Mouse (Mus musculus): ENCODE measurements around the gene Zc3h15. TPM values are rescaled to one million over a fixed set of nuclear protein-coding genes. Genes with fewer than 3 reads are reported as not detected.

The Zc3h15 gene
- total RNA-seq, 4 experiments from 2014 or later = 117 to 148 (median 124) TPM

DNA sequence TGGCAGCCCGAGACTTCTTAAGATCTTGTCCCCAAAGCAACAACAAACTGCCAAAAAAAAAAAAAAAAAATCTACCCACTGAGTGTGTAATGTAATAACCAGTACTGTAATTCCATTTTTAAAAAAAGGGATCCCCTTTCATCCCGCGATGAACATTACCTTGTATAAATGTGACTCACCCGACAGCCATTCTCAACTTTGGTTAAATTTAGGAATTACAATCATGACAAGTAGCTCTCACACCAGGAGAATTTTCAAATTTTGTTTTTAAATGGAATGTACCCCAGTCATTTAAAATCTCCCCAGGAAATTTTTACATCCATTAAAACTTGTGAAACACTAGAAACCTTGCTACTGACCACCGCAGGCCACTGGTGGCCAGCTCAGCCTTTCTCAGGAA is 69.7 kb downstream of the Zc3h15 start:
- no peak for DNase-seq (ENCODE audit: low spot score in 2 of 2)

Other genes starting within 250 kb of the Zc3h15 start
- gene Itgav, start 80.0 kb downstream of the Zc3h15 start, total RNA-seq (2022) = 10 to 100 TPM; 61.5 to 76.4 (median 72.2) TPM
- 100 to 1,000 TPM; 184 to 209 (median 204) TPM for gene Fam171b, start 168.2 kb downstream of the Zc3h15 start, total RNA-seq (2022)

All from layer of hippocampus, adult 8-10 months (tissue).